Mouse (Mus musculus): ENCODE results near the gene Zfp609.
"Not testable (repeated sequence)": the region's sequence is repeated elsewhere in the genome, so short reads cannot be mapped to it uniquely, and the experiment has no call there.

Zfp609 gene

GRCm38 (mm10) chr9:65718195-65718594 is 109.2 kb downstream of the Zfp609 start:
- DNase-seq (ENCODE audit: low spot score), result no peak

- DNase-seq (ENCODE audit: low spot score), result no peak
Measured at GRCm38 (mm10) chr9:65703926-65704595, 123.3 kb downstream of the Zfp609 start.

- no peak for DNase-seq (ENCODE audit: low spot score)
Measured at GRCm38 (mm10) chr9:65703241-65703640, 124.1 kb downstream of the Zfp609 start.

- DNase-seq (ENCODE audit: low spot score), result no peak
Measured at GRCm38 (mm10) chr9:65702286-65702685, 125.1 kb downstream of the Zfp609 start.

GRCm38 (mm10) chr9:65700504-65700903 is 126.9 kb downstream of the Zfp609 start:
- DNase-seq (ENCODE audit: low spot score), result no peak

GRCm38 (mm10) chr9:65697992-65698391 is 129.4 kb downstream of the Zfp609 start:
- no peak for DNase-seq (ENCODE audit: low spot score)

GRCm38 (mm10) chr9:65697356-65697755 is 130.0 kb downstream of the Zfp609 start:
- DNase-seq (ENCODE audit: low spot score), result no peak

- DNase-seq (ENCODE audit: low spot score), result no peak
Measured at GRCm38 (mm10) chr9:65696337-65696736, 131.0 kb downstream of the Zfp609 start.

- no peak for DNase-seq (ENCODE audit: low spot score)
Measured at GRCm38 (mm10) chr9:65695646-65696045, 131.7 kb downstream of the Zfp609 start.

- DNase-seq (ENCODE audit: low spot score), result no peak
Measured at GRCm38 (mm10) chr9:65692959-65693603, 134.3 kb downstream of the Zfp609 start.

GRCm38 (mm10) chr9:65692466-65692865 is 134.9 kb downstream of the Zfp609 start:
- no peak for DNase-seq (ENCODE audit: low spot score)

GRCm38 (mm10) chr9:65689869-65690268 is 137.5 kb downstream of the Zfp609 start:
- not testable (repeated sequence) for DNase-seq (ENCODE audit: low spot score)

GRCm38 (mm10) chr9:65684704-65685103 is 142.7 kb downstream of the Zfp609 start:
- DNase-seq (ENCODE audit: low spot score), result no peak

GRCm38 (mm10) chr9:65682994-65683393 is 144.4 kb downstream of the Zfp609 start:
- DNase-seq (ENCODE audit: low spot score), result no peak

- DNase-seq (ENCODE audit: low spot score), result no peak
Measured at GRCm38 (mm10) chr9:65682183-65682582, 145.2 kb downstream of the Zfp609 start.

GRCm38 (mm10) chr9:65681634-65681940 is 145.8 kb downstream of the Zfp609 start:
- DNase-seq (ENCODE audit: low spot score), result no peak

GRCm38 (mm10) chr9:65680938-65681633 is 146.3 kb downstream of the Zfp609 start:
- no peak for DNase-seq (ENCODE audit: low spot score)

- DNase-seq (ENCODE audit: low spot score), result peak; percentile 33
Measured at GRCm38 (mm10) chr9:65679181-65679761, 148.1 kb downstream of the Zfp609 start.

- DNase-seq (ENCODE audit: low spot score), result no peak
Measured at GRCm38 (mm10) chr9:65677119-65677462, 150.3 kb downstream of the Zfp609 start.

GRCm38 (mm10) chr9:65676358-65677118 is 150.8 kb downstream of the Zfp609 start:
- DNase-seq (ENCODE audit: low spot score), result peak; percentile 96

- DNase-seq (ENCODE audit: low spot score), result no peak
Measured at GRCm38 (mm10) chr9:65675461-65676357, 151.7 kb downstream of the Zfp609 start.
